Mouse (Mus musculus) intestine, embryonic 14.5 days (tissue): ENCODE measurements around the gene Dis3. TPM values are rescaled to one million over a fixed set of nuclear protein-coding genes. Genes with fewer than 3 reads are reported as not detected.
"Not testable (repeated sequence)": the region's sequence is repeated elsewhere in the genome, so short reads cannot be mapped to it uniquely, and the experiment has no call there.

Experiments
- ATAC-seq: fragments of 200-750 bp; cut with Nextera tagmentation; replicated peaks from 2 replicates; pipeline ENCODE4 v1.8.0; 2017; ENCODE audit warnings: low read depth, moderate number of reproducible peaks, moderate TSS enrichment, moderate library complexity; ENCODE audit not compliant: low FRiP score, low TSS enrichment
- DNase-seq: peaks from one replicate; pipeline ENCODE4 v3.0.0-alpha.2; 2018; ENCODE audit warnings: low spot score
- H3K27ac ChIP-seq: fragments of 300-500 bp; sonication (generic); 2 replicates; pipeline ENCODE4 v1.5.1; 2014; ENCODE audit warnings: low read depth, mild to moderate bottlenecking, control low read depth
- H3K27me3 ChIP-seq: fragments of 300-500 bp; sonication (generic); replicated peaks from 2 replicates; pipeline ENCODE4 v1.6.1; 2014; ENCODE audit warnings: low read length, control low read depth; ENCODE audit not compliant: control insufficient read depth, insufficient read depth
- H3K36me3 ChIP-seq: fragments of 300-500 bp; sonication (generic); 2 replicates; pipeline ENCODE4 v1.6.1; 2014; ENCODE audit warnings: low read length, control low read depth; ENCODE audit not compliant: control insufficient read depth, insufficient read depth
- H3K4me1 ChIP-seq: fragments of 300-500 bp; sonication (generic); replicated peaks from 2 replicates; pipeline ENCODE4 v1.6.1; 2014; ENCODE audit warnings: low read length, control low read depth, mixed read lengths; ENCODE audit not compliant: control insufficient read depth, insufficient read depth
- H3K4me2 ChIP-seq: fragments of 300-500 bp; sonication (generic); 2 replicates; pipeline ENCODE4 v1.6.1; 2014; ENCODE audit warnings: low read length
- H3K4me3 ChIP-seq: fragments of 300-500 bp; sonication (generic); 2 replicates; pipeline ENCODE4 v1.5.1; 2014; ENCODE audit warnings: low read depth, low read length, control low read depth, mixed read lengths
- H3K9ac ChIP-seq: fragments of 300-500 bp; sonication (generic); 2 replicates; pipeline ENCODE4 v1.6.1; 2014; ENCODE audit warnings: mild to moderate bottlenecking, low read length
- H3K9me3 ChIP-seq: fragments of 300-500 bp; sonication (generic); 2 replicates; pipeline ENCODE4 v1.6.1; 2016; ENCODE audit warnings: low read length, control low read depth; ENCODE audit not compliant: control insufficient read depth
- WGBS: fragments of 180-500 bp; shearing (Covaris S2); extraction: QIAGEN DNeasy Blood & Tissue Kit; methylation state at CpG from one replicate; pipeline ENCODE4 v1.1.7; 2014; 5-methylcytosine and 5-hydroxymethylcytosine counted together
- polyA plus RNA-seq: library from polyadenylated mRNA; unstranded; fragments of >200 nt; fragmentation: Nextera tagmentation; extraction: Ambion mirVana; gene quantifications from 2 replicates; pipeline ENCODE4 v1.2.1, GENCODE M21; 2014

Dis3 gene
- polyA plus RNA-seq, 1 experiment from 2014 or later, result 46.6 TPM

DNA sequence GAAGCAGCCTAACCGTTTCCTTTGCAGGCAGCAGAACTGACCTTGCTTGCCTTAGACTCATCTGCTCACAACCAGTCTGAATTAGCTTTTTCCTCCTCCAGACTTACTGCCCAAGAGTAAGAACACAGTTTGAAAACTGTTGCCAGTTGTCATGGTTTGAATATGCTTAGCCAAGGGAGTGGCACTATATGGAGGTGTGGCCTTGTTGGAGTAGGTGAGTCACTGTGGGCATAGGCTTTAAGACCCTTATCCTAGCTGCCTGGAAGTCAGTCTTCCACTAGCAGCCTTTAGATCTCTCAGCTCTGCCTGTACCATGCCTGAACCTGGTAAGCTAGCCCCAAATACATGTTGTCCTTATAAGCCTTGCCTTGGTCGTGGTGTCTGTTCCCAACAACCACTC, 61.9 kb downstream of the Dis3 start:
- ATAC-seq (peak; percentile 52; the same call in 1 of the 2 replicates), DNase-seq (peak; percentile 50)

DNA sequence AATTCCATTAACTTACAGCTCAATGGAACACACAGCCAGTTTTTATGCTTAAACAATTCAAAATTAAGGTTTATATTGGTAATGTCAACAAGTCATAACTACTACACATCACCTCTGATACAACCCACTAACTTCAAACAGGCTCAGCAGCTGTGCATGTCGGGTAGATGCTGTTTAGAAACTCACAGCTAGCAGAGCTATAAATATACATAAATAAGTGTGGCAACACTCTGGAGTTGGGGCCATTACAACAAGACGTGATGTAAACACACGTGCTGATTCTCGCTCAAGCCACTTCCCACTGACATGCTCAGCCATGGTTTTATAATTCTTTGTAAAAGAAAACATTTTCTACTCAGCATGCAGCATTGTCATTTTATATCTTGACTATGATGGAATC, 63.5 kb downstream of the Dis3 start:
- DNase-seq, result peak; percentile 21
- H3K4me3 ChIP-seq, result no peak overlapping the region

More for the DNA sequence above, 61.9 kb downstream of the Dis3 start:
- no peak overlapping the region for H3K4me3 ChIP-seq
- H3K36me3 ChIP-seq, result peaks cover 40% of the 10 kb centered on the region
- no peaks in the 10 kb centered on the region for H3K4me1 ChIP-seq
- 75% methylated on average over 2 of the region's 2 CpGs for WGBS
- no peaks in the 10 kb centered on the region for H3K27me3 ChIP-seq
- no peaks in the 10 kb centered on the region for H3K9me3 ChIP-seq
- H3K9ac ChIP-seq, result no peak overlapping the region
- H3K4me2 ChIP-seq, result no peak overlapping the region
- no peak overlapping the region for H3K27ac ChIP-seq

DNA sequence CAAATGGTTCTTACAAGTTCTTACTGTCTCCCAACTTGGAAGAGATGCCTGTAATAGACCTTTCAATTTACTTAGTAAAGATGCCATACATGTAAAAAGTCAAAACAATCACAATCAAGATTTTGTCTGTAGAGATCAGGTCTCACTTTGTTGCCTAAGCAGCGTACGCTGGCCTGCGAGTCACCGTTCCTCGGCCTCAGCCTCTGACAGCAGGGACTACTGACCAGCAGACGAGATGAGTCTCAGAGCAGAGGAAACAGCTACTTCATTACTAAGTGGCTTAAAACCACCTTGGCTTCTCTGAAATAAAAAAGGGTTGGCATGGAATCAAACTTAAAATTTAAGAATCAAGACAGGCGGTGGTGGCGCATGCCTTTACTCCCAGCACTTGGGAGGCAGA, 64.7 kb downstream of the Dis3 start:
- H3K4me2 ChIP-seq, H3K9ac ChIP-seq, H3K4me3 ChIP-seq, ATAC-seq, H3K27me3 ChIP-seq, H3K27ac ChIP-seq, H3K9me3 ChIP-seq, H3K4me1 ChIP-seq: not testable (repeated sequence)
- peak; percentile 33 for DNase-seq
- WGBS, result 94% methylated on average over 8 of the region's 8 CpGs
- H3K36me3 ChIP-seq, result peaks cover 35% of the 10 kb centered on the region

More for the DNA sequence above, 63.5 kb downstream of the Dis3 start:
- H3K36me3 ChIP-seq, result peaks cover 40% of the 10 kb centered on the region
- ATAC-seq, result no peak
- H3K27ac ChIP-seq, result no peak overlapping the region
- H3K27me3 ChIP-seq, result no peaks in the 10 kb centered on the region
- WGBS, result 60% methylated on average over 4 of the region's 4 CpGs
- H3K4me2 ChIP-seq, result no peak overlapping the region
- no peaks in the 10 kb centered on the region for H3K4me1 ChIP-seq
- H3K9ac ChIP-seq, result no peak overlapping the region
- H3K9me3 ChIP-seq, result no peaks in the 10 kb centered on the region

DNA sequence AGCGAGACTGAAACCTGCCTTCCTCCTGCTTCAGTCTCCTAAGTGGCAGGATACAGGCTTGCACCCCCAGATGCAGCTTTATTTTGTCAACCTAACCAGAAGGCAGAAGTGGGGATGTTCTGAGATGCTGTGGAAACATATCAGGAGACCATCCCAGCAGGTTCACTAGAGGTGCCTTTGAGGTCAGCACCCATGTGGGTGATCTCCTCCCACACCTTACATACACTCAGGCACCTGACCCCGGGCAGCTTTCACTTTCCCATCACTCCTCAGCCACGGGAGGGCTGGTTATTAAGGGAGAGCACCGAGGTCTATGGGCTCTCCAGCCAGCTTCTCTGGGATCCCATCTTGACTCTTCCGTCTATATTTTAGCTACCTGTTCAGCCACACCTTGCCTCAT, 67.0 kb downstream of the Dis3 start:
- no peaks in the 10 kb centered on the region for H3K4me1 ChIP-seq
- H3K4me2 ChIP-seq, result no peak overlapping the region
- ATAC-seq (no peak), DNase-seq (peak; percentile 37)
- no peak overlapping the region for H3K27ac ChIP-seq
- peaks cover 15% of the 10 kb centered on the region; the same call in 1 of the 2 replicates for H3K36me3 ChIP-seq
- no peak overlapping the region for H3K9ac ChIP-seq
- no peak overlapping the region for H3K4me3 ChIP-seq
- H3K27me3 ChIP-seq, result no peaks in the 10 kb centered on the region
- 77% methylated on average over 5 of the region's 5 CpGs for WGBS
- H3K9me3 ChIP-seq, result no peaks in the 10 kb centered on the region

DNA sequence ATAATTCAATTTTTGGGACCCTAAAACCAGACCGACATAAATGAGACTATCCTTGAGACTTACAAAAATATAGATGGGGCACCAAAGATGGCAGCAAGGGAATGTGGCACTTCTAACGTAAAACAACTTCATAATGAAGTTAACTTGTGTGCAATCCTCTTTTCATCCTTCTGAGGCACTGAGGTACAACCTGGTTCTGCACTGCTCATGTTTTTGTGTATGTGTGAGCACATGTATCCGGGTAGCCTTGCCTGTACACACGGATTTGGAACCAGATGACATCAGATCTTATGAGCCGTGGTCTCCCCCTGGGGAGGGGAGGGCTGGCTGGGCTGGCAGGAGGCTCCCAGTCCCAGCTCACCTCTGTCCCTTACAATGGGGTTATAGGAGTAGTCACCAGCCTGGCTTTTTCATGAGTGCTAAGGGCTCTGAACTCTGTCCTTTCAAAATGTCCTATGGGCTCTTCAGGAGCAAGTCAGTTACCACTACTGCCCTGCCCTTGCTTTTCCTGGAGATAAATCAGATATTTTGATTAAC, 68.2 kb downstream of the Dis3 start:
- H3K9me3 ChIP-seq, result 0 out of 2 replicates have a peak, but pooled peaks cover 4% of the 10 kb centered on the region
- H3K27me3 ChIP-seq, result no peaks in the 10 kb centered on the region
- H3K4me3 ChIP-seq, result no peak overlapping the region
- no peak overlapping the region for H3K9ac ChIP-seq
- 86% methylated on average over 5 of the region's 5 CpGs for WGBS
- H3K27ac ChIP-seq, result no peak overlapping the region
- H3K4me1 ChIP-seq, result no peaks in the 10 kb centered on the region
- H3K36me3 ChIP-seq, result peaks cover 11% of the 10 kb centered on the region; the same call in 1 of the 2 replicates
- DNase-seq (peak; percentile 47), ATAC-seq (0 out of 2 replicates have a peak, but pooled peaks have one; percentile 28)
- H3K4me2 ChIP-seq, result no peak overlapping the region

DNA sequence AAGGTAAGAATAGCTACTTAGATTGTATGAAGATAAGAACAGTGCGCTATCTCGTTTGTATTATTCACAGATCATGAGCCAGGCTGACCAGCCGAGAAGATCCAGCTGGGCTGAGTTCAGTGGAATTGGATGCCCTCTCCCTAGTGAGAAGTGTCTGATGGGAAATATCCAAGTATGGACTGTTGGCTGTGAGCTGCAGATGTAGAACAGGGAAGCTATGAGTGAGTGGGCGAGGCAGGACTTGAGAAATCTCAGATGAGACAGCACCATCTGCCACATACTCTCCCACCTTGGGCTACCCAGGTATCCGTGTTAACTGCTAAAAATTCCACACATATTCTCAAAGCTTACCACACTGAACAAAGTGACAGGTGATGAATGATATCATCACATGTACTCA, 69.6 kb downstream of the Dis3 start:
- H3K36me3 ChIP-seq, result peaks cover 4% of the 10 kb centered on the region; the same call in 1 of the 2 replicates
- 0 out of 2 replicates have a peak, but pooled peaks cover 4% of the 10 kb centered on the region for H3K9me3 ChIP-seq
- DNase-seq (peak; percentile 42), ATAC-seq (no peak)
- no peak overlapping the region for H3K4me2 ChIP-seq
- H3K9ac ChIP-seq, result no peak overlapping the region
- H3K4me3 ChIP-seq, result no peak overlapping the region
- H3K4me1 ChIP-seq, result no peaks in the 10 kb centered on the region
- H3K27ac ChIP-seq, result no peak overlapping the region
- 69% methylated on average over 5 of the region's 5 CpGs for WGBS
- no peaks in the 10 kb centered on the region for H3K27me3 ChIP-seq

Other genes starting within 250 kb of the Dis3 start
- 2.6 TPM in 1 of 2 replicates, not detected in the other for gene Rpl36a-ps1, start 105.5 kb downstream of the Dis3 start, polyA plus RNA-seq
- gene Mzt1, start 53.6 kb downstream of the Dis3 start, polyA plus RNA-seq, result 53.1 and 64.1 TPM in 2 replicates
- 69.4 and 76.9 TPM in 2 replicates for gene Bora, start 53.5 kb downstream of the Dis3 start, polyA plus RNA-seq
- gene Pibf1, start 346 bp downstream of the Dis3 start, polyA plus RNA-seq, result 17.7 and 21.6 TPM in 2 replicates
- 82.6 and 93.4 TPM in 2 replicates for gene Klf5, start 198.9 kb upstream of the Dis3 start, polyA plus RNA-seq